Mouse (Mus musculus) bone marrow macrophage, adult 2 months (primary cell): Measurements from ENCODE around the gene Ccdc155.

Experiments
- CTCF ChIP-seq: IDR thresholded peaks from 2 replicates; pipeline ENCODE4 v1.5.1; 2012; ENCODE audit warnings: low read depth, mild to moderate bottlenecking, low read length, moderate library complexity
- POLR2A ChIP-seq: IDR thresholded peaks from 2 replicates; pipeline ENCODE4 v1.6.1; 2012; ENCODE audit warnings: mild to moderate bottlenecking, low read depth, low read length, borderline replicate concordance

GRCm38 (mm10) chr7:45240109-45240508, 35.4 kb upstream of the Ccdc155 start:
- no peak for TF ChIP-seq CTCF
- TF ChIP-seq POLR2A: no peak
